Mouse (Mus musculus): ENCODE results near the gene Cox10. TPM values are rescaled to one million over a fixed set of nuclear protein-coding genes. Genes with fewer than 3 reads are reported as not detected.

Gene Cox10
- total RNA-seq, 2 experiments from 2014 or later, result 0.08 to 1.7 TPM

- no peak for ATAC-seq (replicated peaks; ENCODE audit: low FRiP score, poor library complexity, severe bottlenecking)
Observed at GRCm38 (mm10) chr11:64003484-64003883, 75.8 kb downstream of the Cox10 start.

- no peak for ATAC-seq (replicated peaks; ENCODE audit: low FRiP score, poor library complexity, severe bottlenecking)
Observed at GRCm38 (mm10) chr11:64002629-64003028, 76.6 kb downstream of the Cox10 start.

- no peak for ATAC-seq (replicated peaks; ENCODE audit: low FRiP score, poor library complexity, severe bottlenecking)
Observed at GRCm38 (mm10) chr11:64001111-64001510, 78.2 kb downstream of the Cox10 start.

DNA sequence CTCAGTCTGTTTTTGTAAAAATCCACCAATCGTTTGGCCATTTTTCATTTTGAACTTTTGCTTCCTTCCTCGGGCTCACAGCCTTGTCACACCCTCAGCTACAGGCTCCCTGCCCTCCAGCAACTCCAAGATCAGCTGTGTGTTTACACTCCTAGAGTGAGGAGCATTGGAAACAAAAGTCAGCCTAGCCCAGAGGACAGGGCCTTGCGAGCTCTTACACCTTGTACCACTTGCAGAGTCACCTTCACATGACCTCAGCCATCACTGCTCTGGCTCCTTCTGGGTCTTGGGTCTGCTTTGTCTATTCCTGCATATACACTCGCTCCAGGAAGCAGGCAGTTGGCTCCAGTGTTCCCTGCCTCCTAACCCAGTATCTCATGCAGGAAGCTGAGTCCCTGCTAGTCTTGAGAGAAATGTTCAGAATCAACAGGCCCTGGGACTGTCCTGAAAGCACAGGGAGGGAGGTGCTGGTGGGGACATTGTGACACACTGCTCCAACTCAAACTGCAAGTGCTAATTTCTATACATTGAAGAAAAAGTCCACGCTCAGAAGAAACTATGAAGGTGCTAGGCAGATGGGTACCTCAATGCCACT lies 79.0 kb downstream of the Cox10 start:
- no peak for ATAC-seq (replicated peaks; ENCODE audit: low FRiP score, poor library complexity, severe bottlenecking)

DNA sequence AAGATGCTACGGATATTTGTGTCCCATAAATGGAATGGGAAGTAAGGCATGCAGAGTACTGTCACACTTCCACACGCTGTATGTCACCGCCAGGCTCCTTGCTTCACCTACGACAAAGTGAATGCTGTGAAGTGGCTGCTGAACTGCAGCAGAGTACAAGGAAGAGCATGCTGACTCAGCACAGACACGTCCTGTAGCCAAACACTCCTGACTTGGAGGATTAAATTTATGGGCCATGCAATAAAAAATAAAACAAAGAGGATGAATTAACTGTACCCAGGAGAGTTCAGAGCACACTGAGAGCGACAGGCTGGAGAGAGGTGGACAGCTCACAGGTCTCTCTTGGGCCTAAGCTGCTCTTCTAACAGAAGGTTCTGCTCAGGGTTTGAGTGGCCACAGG lies 79.8 kb downstream of the Cox10 start:
- no peak for ATAC-seq (replicated peaks; ENCODE audit: low FRiP score, poor library complexity, severe bottlenecking)

DNA sequence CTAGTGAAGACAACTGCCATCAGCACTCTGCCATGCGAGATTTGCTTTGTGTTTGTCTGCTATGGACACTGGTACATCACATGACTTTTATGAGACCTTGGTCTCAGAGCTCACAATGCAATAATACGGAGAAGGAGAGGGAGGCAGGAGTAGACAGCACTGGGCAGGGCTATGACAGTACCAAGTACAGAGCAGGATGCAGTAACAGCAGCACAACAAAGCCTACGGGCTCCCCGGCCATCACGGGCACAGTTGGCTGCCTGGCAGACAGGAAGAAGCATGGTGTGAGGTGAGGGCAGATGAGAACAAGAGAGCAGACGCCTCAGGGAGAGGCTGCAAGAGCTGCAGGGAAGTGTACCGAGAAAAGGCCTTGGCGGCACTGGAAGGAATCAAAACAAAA lies 87.3 kb downstream of the Cox10 start:
- no peak for ATAC-seq (replicated peaks; ENCODE audit: low FRiP score, poor library complexity, severe bottlenecking)

GRCm38 (mm10) chr11:63990759-63991158 lies 88.5 kb downstream of the Cox10 start:
- no peak for ATAC-seq (replicated peaks; ENCODE audit: low FRiP score, poor library complexity, severe bottlenecking)

GRCm38 (mm10) chr11:63990311-63990710 lies 89.0 kb downstream of the Cox10 start:
- ATAC-seq (replicated peaks; ENCODE audit: low FRiP score, poor library complexity, severe bottlenecking), result no peak

DNA sequence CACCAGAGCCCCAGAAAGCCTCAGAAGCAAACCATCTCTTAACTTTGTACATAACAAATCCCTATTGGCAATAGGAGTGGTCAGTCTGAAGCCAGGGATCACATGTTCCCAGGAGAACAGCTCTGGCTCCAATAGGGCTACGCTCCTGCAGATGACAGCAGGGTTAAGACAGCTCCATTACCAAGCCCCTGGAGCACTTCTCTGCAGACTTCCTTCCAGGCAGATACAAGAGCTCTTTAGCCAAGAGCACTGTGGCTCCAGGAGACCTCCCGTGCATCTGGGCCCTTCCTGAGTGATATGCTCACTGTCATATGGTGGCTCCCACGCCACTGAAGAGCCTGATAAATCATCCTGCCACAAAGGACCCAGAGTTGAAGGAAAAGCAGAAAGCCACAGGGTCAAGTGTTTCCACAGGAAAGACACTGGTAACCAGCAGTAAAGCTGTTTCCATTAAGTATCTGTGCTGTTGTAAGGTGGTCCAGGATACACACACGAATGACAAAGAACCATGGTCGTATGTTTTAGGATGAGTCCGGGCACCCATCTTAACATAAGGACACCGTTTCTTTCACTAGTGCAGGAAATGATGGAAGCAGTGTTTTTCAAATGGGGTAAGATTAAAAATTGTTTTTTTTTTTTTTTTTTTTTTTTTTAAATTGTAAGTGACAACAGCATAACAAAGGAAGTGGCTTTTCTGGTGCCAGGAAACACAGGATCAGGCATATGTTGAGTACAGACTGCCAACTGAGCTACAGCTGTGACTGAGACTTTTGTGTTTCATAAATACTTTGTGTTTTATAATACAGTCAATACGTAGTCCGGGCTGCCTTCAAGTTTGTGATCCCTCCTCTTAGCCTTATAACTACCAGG lies 90.0 kb downstream of the Cox10 start:
- no peak for ATAC-seq (replicated peaks; ENCODE audit: low FRiP score, poor library complexity, severe bottlenecking)

DNA sequence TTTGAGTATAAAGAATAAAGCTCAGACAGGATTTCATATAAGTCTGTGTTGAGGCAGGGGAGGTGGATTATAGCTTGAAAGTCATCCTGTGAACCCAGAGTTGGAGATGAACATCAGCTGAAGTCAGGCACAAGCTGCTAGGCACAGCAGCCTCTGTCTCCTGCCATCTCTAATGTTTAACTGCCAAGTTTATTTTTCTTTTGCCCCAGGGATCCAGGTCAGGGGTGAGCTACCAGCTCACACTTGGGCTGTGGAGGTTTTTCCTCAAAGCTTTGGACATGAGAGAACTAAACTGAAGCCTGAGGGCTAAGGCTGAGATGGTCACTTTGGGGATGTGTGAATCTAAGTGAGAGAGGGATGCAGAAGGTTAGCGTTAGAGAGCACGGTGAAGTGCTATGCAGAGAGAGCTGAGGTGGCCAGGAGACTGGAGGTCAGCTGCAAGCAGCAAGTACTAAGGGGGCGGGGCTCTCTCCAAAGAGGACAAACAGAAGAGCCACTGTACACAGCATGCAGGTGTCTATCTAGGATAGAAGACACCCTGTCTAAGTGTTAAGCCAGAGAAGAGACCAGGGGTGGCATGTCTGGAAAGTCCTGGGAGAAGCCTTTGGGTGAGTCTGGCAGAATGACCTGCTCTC lies 91.1 kb downstream of the Cox10 start:
- ATAC-seq (replicated peaks; ENCODE audit: low FRiP score, poor library complexity, severe bottlenecking), result no peak

GRCm38 (mm10) chr11:63986710-63987109 lies 92.6 kb downstream of the Cox10 start:
- no peak for ATAC-seq (replicated peaks; ENCODE audit: low FRiP score, poor library complexity, severe bottlenecking)

- no peak for ATAC-seq (replicated peaks; ENCODE audit: low FRiP score, poor library complexity, severe bottlenecking)
Observed at GRCm38 (mm10) chr11:63985481-63985880, 93.8 kb downstream of the Cox10 start.

- no peak for ATAC-seq (replicated peaks; ENCODE audit: low FRiP score, poor library complexity, severe bottlenecking)
Observed at GRCm38 (mm10) chr11:63984622-63985168, 94.6 kb downstream of the Cox10 start.

DNA sequence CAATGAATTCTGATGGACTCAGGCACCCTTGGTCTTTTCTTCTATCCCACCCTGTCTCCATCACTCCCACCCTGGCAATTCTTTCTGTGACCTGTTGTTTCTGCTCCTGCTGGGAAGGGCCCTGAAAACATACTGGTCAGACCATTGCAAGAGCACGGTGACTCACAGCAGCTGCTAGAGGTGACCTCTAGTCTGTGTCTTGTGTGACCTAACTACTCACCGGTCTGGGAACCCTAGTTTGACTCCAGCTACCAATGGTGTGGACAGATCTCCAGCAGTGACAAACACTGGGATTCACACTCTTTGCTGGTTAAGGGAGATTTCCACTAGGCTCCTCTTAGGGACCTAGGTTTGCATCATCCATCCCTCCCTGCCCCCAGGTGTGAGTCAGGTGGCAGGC lies 101.5 kb downstream of the Cox10 start:
- no peak for ATAC-seq (replicated peaks; ENCODE audit: low FRiP score, poor library complexity, severe bottlenecking)

DNA sequence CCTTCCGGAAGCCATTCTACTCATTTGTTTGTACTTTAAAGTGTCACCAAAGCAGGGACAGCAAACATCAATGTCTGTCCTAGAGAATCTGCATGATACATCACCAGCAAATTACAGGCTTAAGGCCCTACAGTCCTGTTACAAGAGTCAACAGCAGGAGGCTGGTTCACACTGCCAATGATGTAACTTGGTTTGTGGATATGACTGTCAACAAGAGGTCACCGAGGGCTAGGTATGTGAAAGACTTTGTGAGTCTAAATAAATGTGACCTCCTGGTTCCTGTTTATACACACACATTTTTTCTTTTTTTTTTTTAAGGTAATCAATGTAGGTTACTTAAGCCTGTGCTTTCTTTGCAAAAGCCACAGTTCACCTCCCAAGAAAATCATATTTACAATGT lies 102.5 kb downstream of the Cox10 start:
- no peak for ATAC-seq (replicated peaks; ENCODE audit: low FRiP score, poor library complexity, severe bottlenecking)

DNA sequence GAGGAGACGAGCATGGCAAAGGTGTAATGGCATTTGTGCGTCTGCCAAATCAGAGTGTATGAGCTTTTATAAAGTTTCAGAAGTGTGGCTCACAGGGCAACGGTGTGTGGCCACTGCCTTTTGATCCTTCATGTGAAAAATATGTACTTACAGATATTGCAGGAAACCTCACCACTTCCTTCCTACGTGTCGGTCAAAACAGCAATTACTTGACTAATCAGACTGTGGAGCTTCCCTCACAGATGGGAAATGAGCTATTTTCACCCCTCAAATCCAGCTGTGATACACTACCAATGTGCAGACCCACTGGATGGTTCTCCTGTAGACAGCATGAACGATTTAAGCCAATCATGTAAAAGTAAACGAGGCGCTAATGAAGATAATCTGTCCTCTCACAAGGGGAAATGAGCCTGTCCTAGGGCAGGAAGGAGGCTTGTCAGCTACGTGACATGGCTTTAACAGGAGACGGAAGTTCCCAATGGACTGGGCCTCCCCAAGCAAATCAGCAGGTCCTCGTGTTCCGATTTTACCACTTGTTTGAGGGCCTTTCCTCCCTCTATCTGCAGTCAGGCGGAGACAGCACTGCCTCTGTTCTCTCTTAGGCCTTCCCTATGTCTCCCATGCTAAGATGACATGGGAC lies 103.9 kb downstream of the Cox10 start:
- ATAC-seq (replicated peaks; ENCODE audit: low FRiP score, poor library complexity, severe bottlenecking), result no peak

- no peak for ATAC-seq (replicated peaks; ENCODE audit: low FRiP score, poor library complexity, severe bottlenecking)
Observed at GRCm38 (mm10) chr11:63973973-63974372, 105.3 kb downstream of the Cox10 start.

DNA sequence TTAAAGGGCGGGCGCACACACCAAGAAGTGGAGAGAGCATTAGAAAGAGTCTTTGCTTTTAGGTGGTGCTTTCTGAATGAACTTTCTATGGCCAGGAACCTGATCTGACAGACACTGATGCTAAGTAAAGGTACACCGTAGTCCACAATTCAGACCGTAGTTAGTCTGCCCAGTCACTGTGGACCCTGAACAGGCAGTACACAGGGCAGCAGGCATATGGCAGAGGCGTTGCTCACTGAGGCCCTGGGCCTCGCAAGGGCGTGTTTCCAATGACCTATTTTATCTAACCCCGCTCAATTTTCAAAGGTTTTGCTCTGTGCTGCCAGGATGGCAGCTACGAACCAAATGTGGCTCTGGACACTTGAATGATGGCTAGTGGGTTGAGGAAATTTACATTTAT lies 107.8 kb downstream of the Cox10 start:
- ATAC-seq (replicated peaks; ENCODE audit: low FRiP score, poor library complexity, severe bottlenecking), result no peak

- ATAC-seq (replicated peaks; ENCODE audit: low FRiP score, poor library complexity, severe bottlenecking), result no peak
Observed at GRCm38 (mm10) chr11:63970818-63971217, 108.5 kb downstream of the Cox10 start.

DNA sequence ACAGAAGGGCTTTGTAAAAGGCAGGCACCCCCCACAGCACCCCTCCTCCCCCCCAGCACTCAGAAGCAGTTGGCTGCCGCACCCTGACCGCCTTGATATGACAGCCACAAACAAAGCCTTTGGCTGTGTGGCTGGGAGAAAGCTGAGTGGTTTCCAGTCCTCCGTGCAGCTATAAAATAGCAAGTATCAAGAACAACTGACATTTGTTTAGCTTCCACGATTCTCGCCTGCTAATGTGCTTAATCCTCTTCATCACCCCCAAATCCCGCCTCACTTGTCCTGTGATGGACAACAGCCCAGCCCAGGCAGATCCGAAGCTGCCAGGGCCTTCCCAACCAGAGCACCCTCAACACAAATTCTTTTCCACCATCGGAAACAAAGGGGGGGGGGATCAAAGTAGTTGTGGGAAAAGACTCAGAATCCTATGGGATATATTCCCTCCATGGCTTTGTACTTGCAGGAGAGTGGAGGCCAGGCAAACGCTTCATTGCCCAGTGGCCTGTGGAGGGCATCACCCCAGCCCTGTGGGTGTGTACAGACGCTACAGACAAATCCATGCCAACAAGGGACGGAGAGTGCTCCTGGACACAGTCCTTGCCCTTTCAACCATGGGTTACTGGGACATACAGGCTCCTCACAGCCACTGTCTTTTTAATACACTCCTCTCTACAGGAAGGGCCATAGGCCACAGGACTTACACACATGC lies 109.9 kb downstream of the Cox10 start:
- no peak for ATAC-seq (replicated peaks; ENCODE audit: low FRiP score, poor library complexity, severe bottlenecking)
